Mouse (Mus musculus): ENCODE results near the gene Map3k5. TPM values are rescaled to one million over a fixed set of nuclear protein-coding genes. Genes with fewer than 3 reads are reported as not detected.

Map3k5 gene
- total and polyA plus RNA-seq, 3 experiments: 15.8 to 31.0 (median 27.6) TPM

GRCm38 (mm10) chr10:20101456-20101855, 167.2 kb downstream of the Map3k5 start:
- in situ Hi-C loops (cut with MboI; ENCODE audit: low pct_ligation_motif_present, low pct_unique_long_range_greater_than_20kb, low sequenced_read_pairs) (no loop called here), dilution Hi-C loops (cut with MboI; ENCODE audit: extremely low pct_ligation_motif_present, extremely low pct_unique_long_range_greater_than_20kb, low sequenced_read_pairs) (no loop called here)
- Histone ChIP-seq H3K9me3 (replicated peaks; ENCODE audit: low read length) (no peaks in the 10 kb centered on the region), H3K27me3 (replicated peaks) (no peaks in the 10 kb centered on the region), H3K4me3 (replicated peaks in 1 of 3; ENCODE audit: low read depth in 2 of 3, low read length in 2 of 3, poor library complexity in 1 of 3) (no peak overlapping the region), H3K36me3 (replicated peaks in 1 of 2; ENCODE audit: control insufficient read depth in 1 of 2, insufficient read depth in 1 of 2, low read length in 1 of 2) (peaks cover 47 to 77% of the 10 kb centered on the region in 2 experiments), H3K79me2 (replicated peaks; ENCODE audit: control insufficient read depth, extremely low read depth, insufficient read depth, poor library complexity, severe bottlenecking) (0 out of 2 replicates have a peak, but pooled peaks cover 2% of the 10 kb centered on the region), H3K4me2 (ENCODE audit: insufficient read depth, low read depth, poor library complexity, severe bottlenecking) (no peak overlapping the region), H3K9ac (ENCODE audit: insufficient read depth, low read depth) (no peak overlapping the region), H3K27ac (ENCODE audit: insufficient read depth, low read depth) (no peak overlapping the region), H3K4me1 (ENCODE audit: control insufficient read depth in 1 of 2, insufficient read depth in 2 of 2) (peaks cover 8 to 20% of the 10 kb centered on the region in 2 experiments)
- TF ChIP-seq ZNF384 (IDR thresholded peaks at IDR 0.05; ENCODE audit: low read depth, low read length): no peak
- TF ChIP-seq NRF1 (IDR thresholded peaks at IDR 0.05; ENCODE audit: low read depth, low read length): no peak
- no peak for TF ChIP-seq ZC3H11A (IDR thresholded peaks at IDR 0.05; ENCODE audit: low read depth, low read length)
- TF ChIP-seq MAX (IDR thresholded peaks at IDR 0.05; ENCODE audit: low read length): no peak
- TF ChIP-seq MEF2A (IDR thresholded peaks at IDR 0.05; ENCODE audit: borderline replicate concordance, low read depth, low read length): no peak
- no peak for TF ChIP-seq MYC (IDR thresholded peaks at IDR 0.05; ENCODE audit: low read depth, low read length)
- TF ChIP-seq MXI1 (IDR thresholded peaks at IDR 0.05; ENCODE audit: low read depth, low read length): no peak
- TF ChIP-seq JUN (IDR thresholded peaks at IDR 0.05; ENCODE audit: insufficient read depth, low read depth, low read length): no peak
- TF ChIP-seq POLR2AphosphoS2 (IDR thresholded peaks at IDR 0.05; ENCODE audit: low read depth, low read length): no peak
- TF ChIP-seq EP300 (IDR thresholded peaks at IDR 0.05; ENCODE audit: low read length): no peak
- no peak for TF ChIP-seq UBTF (IDR thresholded peaks at IDR 0.05; ENCODE audit: low read depth, low read length)
- no peak for TF ChIP-seq JUND (conservative IDR thresholded peaks at IDR 0.05; ENCODE audit: low read depth, low read length)
- TF ChIP-seq CHD2 (IDR thresholded peaks at IDR 0.05; ENCODE audit: low read length): no peak
- no peak for TF ChIP-seq IRF4 (IDR thresholded peaks at IDR 0.05; ENCODE audit: low read depth, low read length)
- TF ChIP-seq SIN3A (IDR thresholded peaks at IDR 0.05; ENCODE audit: low read length): no peak
- no peak for TF ChIP-seq HCFC1 (IDR thresholded peaks at IDR 0.05; ENCODE audit: low read depth, low read length)
- TF ChIP-seq ZMIZ1 (IDR thresholded peaks at IDR 0.05; ENCODE audit: low read depth, low read length): no peak
- no peak for DNase-seq (ENCODE audit: extremely low read depth)

GRCm38 (mm10) chr10:20104271-20104931, 170.1 kb downstream of the Map3k5 start:
- DNase-seq (ENCODE audit: extremely low read depth): peak; percentile 74
- H3K9me3 ChIP-seq (replicated peaks; ENCODE audit: low read length): no peaks in the 10 kb centered on the region
- H3K36me3 ChIP-seq (replicated peaks in 1 of 2; ENCODE audit: control insufficient read depth in 1 of 2, insufficient read depth in 1 of 2, low read length in 1 of 2): peaks cover 60 to 83% of the 10 kb centered on the region in 2 experiments
- H3K4me2 ChIP-seq (ENCODE audit: insufficient read depth, low read depth, poor library complexity, severe bottlenecking): peak overlapping the region; percentile 22; the same call in 1 of the 2 replicates
- H3K27me3 ChIP-seq (replicated peaks): no peaks in the 10 kb centered on the region
- H3K4me3 ChIP-seq (replicated peaks in 1 of 3; ENCODE audit: low read depth in 2 of 3, low read length in 2 of 3, poor library complexity in 1 of 3): no peak overlapping the region
- in situ Hi-C loops (cut with MboI; ENCODE audit: low pct_ligation_motif_present, low pct_unique_long_range_greater_than_20kb, low sequenced_read_pairs): no loop called here
- peaks cover 8 to 20% of the 10 kb centered on the region in 2 experiments for H3K4me1 ChIP-seq (ENCODE audit: control insufficient read depth in 1 of 2, insufficient read depth in 2 of 2)
- dilution Hi-C loops (cut with MboI; ENCODE audit: extremely low pct_ligation_motif_present, extremely low pct_unique_long_range_greater_than_20kb, low sequenced_read_pairs): no loop called here
- no peak overlapping the region for H3K27ac ChIP-seq (ENCODE audit: insufficient read depth, low read depth)
- H3K79me2 ChIP-seq (replicated peaks; ENCODE audit: control insufficient read depth, extremely low read depth, insufficient read depth, poor library complexity, severe bottlenecking): 0 out of 2 replicates have a peak, but pooled peaks cover 2% of the 10 kb centered on the region
- no peak overlapping the region for H3K9ac ChIP-seq (ENCODE audit: insufficient read depth, low read depth)
- peak; percentile 62 for TF ChIP-seq EP300 (IDR thresholded peaks at IDR 0.05; ENCODE audit: low read length)
- 0 out of 2 replicates have a peak, but pooled peaks have one; percentile 32 for TF ChIP-seq MEF2A (IDR thresholded peaks at IDR 0.05; ENCODE audit: borderline replicate concordance, low read depth, low read length)
- TF ChIP-seq CHD2 (IDR thresholded peaks at IDR 0.05; ENCODE audit: low read length): peak; percentile 73
- no peak for TF ChIP-seq POLR2A (IDR thresholded peaks at IDR 0.05; ENCODE audit: low read depth, low read length)
- no peak for TF ChIP-seq RCOR1 (conservative IDR thresholded peaks at IDR 0.05; ENCODE audit: low read depth, low read length)
- no peak for TF ChIP-seq TCF12 (IDR thresholded peaks at IDR 0.05; ENCODE audit: low read depth, low read length)
- no peak for TF ChIP-seq GABPA (IDR thresholded peaks at IDR 0.05; ENCODE audit: insufficient replicate concordance, low read depth, low read length)
- TF ChIP-seq TBP (conservative IDR thresholded peaks at IDR 0.05; ENCODE audit: low read depth, low read length): no peak
- no peak for TF ChIP-seq NELFE (IDR thresholded peaks at IDR 0.05; ENCODE audit: low read depth, low read length)
- TF ChIP-seq SMC3 (IDR thresholded peaks at IDR 0.05; ENCODE audit: low read depth, low read length): no peak
- no peak for TF ChIP-seq UBTF (IDR thresholded peaks at IDR 0.05; ENCODE audit: low read depth, low read length)
- TF ChIP-seq NRF1 (IDR thresholded peaks at IDR 0.05; ENCODE audit: low read depth, low read length): no peak
- peak; percentile 33; the same call in 1 of the 2 replicates for TF ChIP-seq JUND (conservative IDR thresholded peaks at IDR 0.05; ENCODE audit: low read depth, low read length)
- peak; percentile 86 for TF ChIP-seq ZNF384 (IDR thresholded peaks at IDR 0.05; ENCODE audit: low read depth, low read length)
- TF ChIP-seq CHD1 (IDR thresholded peaks at IDR 0.05; ENCODE audit: low read depth, low read length): no peak
- TF ChIP-seq MAZ (IDR thresholded peaks at IDR 0.05; ENCODE audit: low read depth, low read length): no peak
- TF ChIP-seq POLR2AphosphoS2 (IDR thresholded peaks at IDR 0.05; ENCODE audit: low read depth, low read length): no peak
- no peak for TF ChIP-seq KAT2A (IDR thresholded peaks at IDR 0.05; ENCODE audit: insufficient replicate concordance, low read length)
- TF ChIP-seq MYC (IDR thresholded peaks at IDR 0.05; ENCODE audit: low read depth, low read length): no peak
- TF ChIP-seq SIN3A (IDR thresholded peaks at IDR 0.05; ENCODE audit: low read length): peak; percentile 40; the same call in 1 of the 2 replicates
- TF ChIP-seq MXI1 (IDR thresholded peaks at IDR 0.05; ENCODE audit: low read depth, low read length): no peak
- no peak for TF ChIP-seq E2F4 (IDR thresholded peaks at IDR 0.05; ENCODE audit: insufficient replicate concordance, low read depth, low read length)
- TF ChIP-seq MAFK (IDR thresholded peaks at IDR 0.05; ENCODE audit: insufficient replicate concordance, low read length): no peak
- TF ChIP-seq MAX (IDR thresholded peaks at IDR 0.05; ENCODE audit: low read length): no peak
- peak; percentile 47 for TF ChIP-seq JUN (IDR thresholded peaks at IDR 0.05; ENCODE audit: insufficient read depth, low read depth, low read length)

Data from CH12.LX (cell line).